Mouse (Mus musculus) erythroblast, embryonic 14.5 days (primary cell): ENCODE measurements around the gene Pdik1l.

Experiments
- GATA1 ChIP-seq: IDR thresholded peaks from 2 replicates; pipeline ENCODE4 v1.6.1; 2012; ENCODE audit warnings: low read length, inconsistent platforms, mixed read lengths
- TAL1 ChIP-seq: IDR thresholded peaks from 3 replicates; pipeline ENCODE4 v1.6.1; 2012; ENCODE audit warnings: low read length, inconsistent platforms, mixed read lengths

DNA sequence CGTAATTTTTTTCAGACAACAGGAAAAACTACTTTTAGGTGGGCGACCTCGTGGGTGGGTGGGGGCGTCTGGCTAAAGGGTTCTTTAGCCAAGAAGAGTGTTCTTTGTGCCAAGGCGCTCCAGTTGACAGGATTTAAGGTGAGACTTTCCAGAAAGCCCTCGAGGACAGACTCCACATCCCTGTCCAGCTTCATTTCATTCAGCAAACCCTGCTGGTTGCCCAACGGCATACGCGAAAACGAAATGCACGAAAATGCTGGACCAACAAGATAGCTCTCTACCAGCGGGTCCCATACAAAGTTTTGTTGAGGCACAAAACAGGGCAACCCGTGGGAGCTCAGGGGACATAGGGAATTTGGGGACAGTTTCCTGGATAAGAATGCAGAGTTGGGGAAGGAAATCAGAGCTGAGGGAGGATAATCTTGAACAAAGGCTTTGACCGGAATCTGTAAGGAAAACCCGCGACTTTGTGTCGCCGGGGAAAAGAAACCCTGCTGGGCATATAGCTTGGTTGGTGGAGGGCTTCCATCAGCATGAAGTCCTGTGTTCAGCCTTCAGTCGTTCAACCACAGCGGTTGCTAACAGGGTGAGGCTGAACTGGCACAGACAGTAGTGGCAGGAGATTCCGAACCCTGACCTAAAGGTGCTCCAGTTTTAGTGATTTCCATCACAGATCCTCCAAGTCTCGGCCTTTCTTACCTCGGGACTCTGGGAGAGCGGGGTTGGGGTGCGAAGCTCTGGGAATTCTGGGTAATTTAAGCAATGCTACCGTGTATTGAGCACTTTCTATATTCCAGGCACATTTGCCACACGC is 37.4 kb downstream of the Pdik1l start:
- TF ChIP-seq GATA1 (no peak), TAL1 (no peak)
